Mouse (Mus musculus) myocyte (in vitro differentiated cells): Measurements from ENCODE around the gene Nit1.

Source experiments
- E2F4 ChIP-seq: IDR thresholded peaks from one replicate; pipeline ENCODE4 v1.6.1; 2011; ENCODE audit warnings: mild to moderate bottlenecking, control low read depth, moderate library complexity; ENCODE audit not compliant: insufficient read depth
- MYOD1 ChIP-seq, 3 experiments: IDR thresholded peaks; one replicate each; pipeline ENCODE4 v1.6.1; 2011; ENCODE audit warnings: control low read depth in 2 of 3, low read depth in 2 of 3, mild to moderate bottlenecking in 2 of 3, moderate library complexity in 1 of 3; ENCODE audit not compliant: insufficient read length in 2 of 3, control insufficient read depth in 1 of 3
- MYOG ChIP-seq, 3 experiments: IDR thresholded peaks; one replicate each; pipeline ENCODE4 v1.6.1; 2011; ENCODE audit warnings: control low read depth in 2 of 3, low read depth in 2 of 3, mild to moderate bottlenecking in 2 of 3; ENCODE audit not compliant: insufficient read length in 2 of 3, control insufficient read depth in 1 of 3, insufficient read depth in 1 of 3
- POLR2A ChIP-seq: IDR thresholded peaks from one replicate; pipeline ENCODE4 v1.6.1; 2011; ENCODE audit warnings: low read depth, mild to moderate bottlenecking, control low read depth, moderate library complexity; ENCODE audit not compliant: insufficient read length
- POLR2AphosphoS2 ChIP-seq: IDR thresholded peaks from one replicate; pipeline ENCODE4 v1.6.1; 2011; ENCODE audit warnings: low read depth, control low read depth; ENCODE audit not compliant: insufficient read length
- REST ChIP-seq: IDR thresholded peaks from one replicate; pipeline ENCODE4 v1.6.1; 2011; ENCODE audit warnings: mild to moderate bottlenecking, control low read depth, moderate library complexity; ENCODE audit not compliant: insufficient read depth, insufficient read length
- USF1 ChIP-seq: IDR thresholded peaks from one replicate; pipeline ENCODE4 v1.6.1; 2011; ENCODE audit warnings: low read depth, mild to moderate bottlenecking, control low read depth, moderate library complexity

- no peak for TF ChIP-seq POLR2A
- TF ChIP-seq MYOD1 (IDR thresholded peaks at IDR 0.05; ENCODE audit: control insufficient read depth in 1 of 3, insufficient read length in 2 of 3, low read depth in 2 of 3): no peak
- no peak for TF ChIP-seq POLR2AphosphoS2
- TF ChIP-seq MYOG (IDR thresholded peaks at IDR 0.05; ENCODE audit: control insufficient read depth in 1 of 3, insufficient read depth in 1 of 3, insufficient read length in 2 of 3, low read depth in 2 of 3): no peak
- no peak for TF ChIP-seq E2F4
- no peak for TF ChIP-seq USF1
- no peak for TF ChIP-seq REST
Measured at GRCm38 (mm10) chr1:171378298-171378697, 32.9 kb upstream of the Nit1 start.
